Mouse (Mus musculus): ENCODE data around the gene Grhpr.

GRCm38 (mm10) chr4:44983131-44983740 is 2.0 kb downstream of the Grhpr start:
- TF ChIP-seq TAL1 (IDR thresholded peaks at IDR 0.05; ENCODE audit: low read length) (no peak), GATA1 (IDR thresholded peaks at IDR 0.05; ENCODE audit: low read length) (no peak)
